Mouse (Mus musculus) forelimb bud, embryonic 11.5 days (tissue): ENCODE data around the gene Lrrc8a.

ENCODE experiments used
- DNase-seq: peaks from one replicate; pipeline ENCODE4 v3.0.0-alpha.2; 2012; ENCODE audit warnings: low read depth, low spot score

Gene Lrrc8a

DNA sequence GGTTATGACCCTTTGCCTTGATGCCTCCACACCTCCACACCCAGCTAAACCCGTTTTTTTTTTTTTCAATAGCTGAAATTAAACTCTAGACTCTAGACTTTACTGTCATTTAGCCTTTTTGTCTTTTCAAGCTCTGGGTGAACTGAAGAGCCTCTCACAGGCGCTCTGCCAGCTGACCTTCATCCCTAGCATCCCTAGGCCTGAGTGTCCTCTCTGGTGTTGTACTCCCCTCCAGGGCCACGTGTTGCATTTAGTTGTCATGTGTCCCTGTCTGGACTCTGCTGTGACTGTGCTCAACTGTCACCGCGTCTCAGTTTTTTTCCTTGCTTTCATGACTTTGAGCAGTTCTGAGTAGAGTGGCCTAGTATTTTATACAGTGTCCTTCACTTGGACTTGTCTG, 62.5 kb downstream of the Lrrc8a start:
- DNase-seq, result no peak

- DNase-seq, result no peak
These were observed 68.6 kb downstream of the Lrrc8a start for GRCm38 (mm10) chr2:30306087-30306486.

- DNase-seq, result no peak
These were observed 71.8 kb downstream of the Lrrc8a start for GRCm38 (mm10) chr2:30309351-30309750.

DNA sequence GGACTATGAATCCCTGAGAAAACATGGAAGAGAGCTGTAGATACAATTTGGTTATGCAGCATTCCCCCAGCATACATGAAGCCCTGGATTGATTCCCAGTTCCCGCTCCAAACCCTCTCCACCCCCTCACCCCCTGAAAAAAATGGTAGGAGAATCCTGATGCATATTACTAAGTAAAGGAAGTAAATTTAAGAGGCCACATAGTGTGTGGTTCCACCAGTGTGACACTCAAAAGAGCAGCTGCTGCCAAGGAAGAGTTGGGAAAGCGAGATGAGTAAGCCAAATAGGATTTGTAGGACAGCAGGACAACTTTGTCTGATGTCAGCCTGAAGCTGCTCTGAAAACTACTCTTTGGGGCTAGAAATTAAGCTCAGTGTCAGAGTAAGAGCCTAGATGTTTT, 74.0 kb downstream of the Lrrc8a start:
- no peak for DNase-seq
